Mouse (Mus musculus) G1E (cell line): Measurements from ENCODE around the gene Fuca1. TPM values are rescaled to one million over a fixed set of nuclear protein-coding genes. Genes with fewer than 3 reads are reported as not detected.
A peak's percentile ranks its signal among the peaks of the same experiment; 100 is the strongest.

Experiments
- ATAC-seq: 2 replicates; pipeline ENCODE4 v1.8.0; 2016; ENCODE audit warnings: mild to moderate bottlenecking; ENCODE audit not compliant: insufficient number of reproducible peaks, poor library complexity, low FRiP score, severe bottlenecking; ENCODE audit errors: extremely low read depth
- DNase-seq: peaks from one replicate; pipeline ENCODE4 v3.0.0; 2012; ENCODE audit warnings: low spot score
- H3K27me3 ChIP-seq: 2 replicates; pipeline ENCODE4 v1.6.1; 2012; ENCODE audit warnings: mild to moderate bottlenecking, low read length, inconsistent platforms; ENCODE audit not compliant: insufficient read depth
- H3K36me3 ChIP-seq: replicated peaks from 2 replicates; pipeline ENCODE3; 2012; ENCODE audit warnings: mild to moderate bottlenecking, inconsistent platforms
- H3K4me1 ChIP-seq: 2 replicates; pipeline ENCODE4 v1.6.1; 2012; ENCODE audit warnings: low read depth, low read length, inconsistent platforms, mixed read lengths; ENCODE audit not compliant: insufficient read depth
- H3K4me3 ChIP-seq: 2 replicates; pipeline ENCODE4 v1.5.1; 2012; ENCODE audit warnings: low read depth, mild to moderate bottlenecking, inconsistent platforms, low read length, moderate library complexity, mixed read lengths
- H3K9me3 ChIP-seq: replicated peaks from 2 replicates; pipeline ENCODE4 v1.6.1; 2012; ENCODE audit warnings: inconsistent platforms
- CTCF ChIP-seq: IDR thresholded peaks from 2 replicates; pipeline ENCODE4 v1.5.1; 2012; ENCODE audit warnings: low read depth, low read length, inconsistent platforms, mixed read lengths
- GATA1 ChIP-seq: IDR thresholded peaks from 2 replicates; pipeline ENCODE4 v1.6.1; 2012; ENCODE audit warnings: borderline replicate concordance, low read length, inconsistent platforms, mixed read lengths
- GATA2 ChIP-seq: IDR thresholded peaks from 2 replicates; pipeline ENCODE4 v1.6.1; 2012; ENCODE audit warnings: low read depth, low read length, inconsistent platforms, borderline replicate concordance
- POLR2AphosphoS5 ChIP-seq: IDR thresholded peaks from 2 replicates; pipeline ENCODE4 v1.6.1; 2012; ENCODE audit warnings: low read depth, low read length, inconsistent platforms; ENCODE audit not compliant: insufficient replicate concordance
- TAL1 ChIP-seq: conservative IDR thresholded peaks from 2 replicates; pipeline ENCODE4 v1.6.1; 2012; ENCODE audit warnings: low read depth, low read length, inconsistent platforms, mixed read lengths
- polyA plus RNA-seq: library from polyadenylated mRNA; stranded (reverse); fragments of >175 nt; gene quantifications from 2 replicates; pipeline ENCODE4 v1.2.3, GENCODE M21; 2012
- total RNA-seq, 2 experiments: library from RNA; stranded (forward) in 1 of 2; stranded (reverse) in 1 of 2; fragments of 200-1000 nt in 1 of 2; fragments of >200 nt in 1 of 2; fragmentation: Nextera tagmentation in 1 of 2; gene quantifications; 2 replicates each; pipeline ENCODE4 v1.2.3; 2014 to 2017

The Fuca1 gene
- total and polyA plus RNA-seq, 3 experiments = 13.9 to 149 (median 66.2) TPM

DNA sequence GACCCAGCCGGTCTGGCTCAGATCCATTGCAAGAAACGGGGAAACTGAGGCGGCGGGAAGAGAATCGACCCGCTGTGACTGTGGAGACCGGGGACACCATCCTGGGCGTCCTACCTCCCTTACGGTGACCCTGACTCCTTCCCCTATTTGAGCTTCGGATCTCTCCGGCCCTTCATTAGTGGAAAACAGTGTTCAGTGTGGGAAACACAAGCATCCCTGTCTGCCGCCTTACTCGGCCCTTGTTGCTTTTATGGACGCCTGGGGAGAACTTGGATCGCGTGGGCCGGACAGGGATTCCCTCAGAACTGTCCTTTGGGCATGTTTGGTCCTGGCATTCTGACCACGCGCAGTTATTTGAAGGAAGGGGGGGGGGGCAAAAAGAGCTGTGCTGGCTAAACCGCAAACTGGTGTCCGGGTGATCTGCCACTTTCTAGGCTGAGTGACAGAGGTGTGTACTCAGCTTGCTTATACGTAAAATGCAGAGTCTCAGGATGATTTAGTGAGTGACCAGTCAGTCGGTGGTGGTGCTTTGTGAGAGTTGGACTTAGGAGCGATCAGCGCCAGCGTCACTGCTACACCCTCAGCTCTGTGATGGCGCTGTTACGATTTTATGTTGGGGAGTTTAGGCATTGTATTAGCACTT lies 26.2 kb downstream of the Fuca1 start:
- no peak for ATAC-seq

DNA sequence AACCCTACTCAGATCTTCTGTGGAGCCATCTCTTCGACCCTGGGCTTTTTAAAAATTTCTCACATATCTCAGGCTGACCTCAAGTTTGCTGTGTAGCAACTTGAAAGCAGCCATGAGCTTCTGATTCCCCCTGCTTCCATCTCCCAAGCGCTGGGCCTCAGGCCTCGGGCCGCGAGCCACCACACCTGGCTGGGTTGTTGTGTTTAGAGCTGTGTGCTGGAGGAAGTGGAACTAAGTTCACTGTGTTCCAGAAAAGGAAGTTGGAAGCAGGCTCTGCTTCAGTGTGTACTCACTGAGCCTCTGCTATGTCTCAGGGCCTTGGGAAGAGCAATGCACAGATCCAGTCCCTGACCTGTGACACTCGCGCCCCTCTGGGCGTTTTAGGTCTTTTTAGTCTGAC lies 27.6 kb downstream of the Fuca1 start:
- Histone ChIP-seq H3K9me3 (peaks cover 2% of the 10 kb centered on the region), H3K4me1 (peaks cover 39% of the 10 kb centered on the region), H3K36me3 (peaks cover 52% of the 10 kb centered on the region), H3K4me3 (peak overlapping the region; percentile 36; the same call in 1 of the 2 replicates), H3K27me3 (no peaks in the 10 kb centered on the region)
- DNase-seq = no peak
- TF ChIP-seq POLR2AphosphoS5 (no peak), TAL1 (no peak), CTCF (no peak), GATA1 (no peak)
- no peak for ATAC-seq

More for the DNA sequence above, 26.2 kb downstream of the Fuca1 start:
- TF ChIP-seq POLR2AphosphoS5 (no peak), CTCF (no peak), TAL1 (no peak), GATA2 (no peak), GATA1 (no peak)
- peaks cover 39% of the 10 kb centered on the region for H3K4me1 ChIP-seq
- no peaks in the 10 kb centered on the region for H3K27me3 ChIP-seq
- peaks cover 47% of the 10 kb centered on the region for H3K36me3 ChIP-seq
- peak; percentile 40 for DNase-seq
- H3K9me3 ChIP-seq = peaks cover 2% of the 10 kb centered on the region; the same call in 1 of the 2 replicates
- peak overlapping the region; percentile 92 for H3K4me3 ChIP-seq

DNA sequence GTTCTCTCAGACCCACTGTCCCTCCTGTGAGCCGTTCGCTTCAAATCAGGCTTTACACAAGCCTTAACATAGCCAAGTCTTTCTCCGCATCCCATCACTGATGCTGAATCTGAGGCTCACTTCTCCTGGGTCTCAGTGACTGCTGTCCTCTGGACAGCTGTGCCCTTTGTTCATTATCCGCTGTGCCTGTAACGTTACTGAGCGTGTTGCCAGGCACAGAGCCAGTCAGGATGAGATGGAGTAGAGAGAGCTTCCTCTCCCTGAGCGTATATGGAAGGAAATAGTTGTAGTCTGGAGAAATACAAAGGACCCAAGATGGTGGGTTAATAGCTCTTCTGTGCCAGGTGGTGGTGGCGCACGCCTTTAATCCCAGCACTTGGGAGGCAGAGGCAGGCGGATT lies 28.9 kb downstream of the Fuca1 start:
- Histone ChIP-seq H3K4me1 (peaks cover 41% of the 10 kb centered on the region), H3K4me3 (no peak overlapping the region), H3K36me3 (peaks cover 55% of the 10 kb centered on the region), H3K9me3 (peaks cover 2% of the 10 kb centered on the region), H3K27me3 (no peaks in the 10 kb centered on the region)
- TF ChIP-seq POLR2AphosphoS5 = no peak
- TF ChIP-seq GATA2 = no peak
- no peak for TF ChIP-seq CTCF
- no peak for TF ChIP-seq GATA1
- TF ChIP-seq TAL1 = no peak
- no peak for DNase-seq
- no peak for ATAC-seq

DNA sequence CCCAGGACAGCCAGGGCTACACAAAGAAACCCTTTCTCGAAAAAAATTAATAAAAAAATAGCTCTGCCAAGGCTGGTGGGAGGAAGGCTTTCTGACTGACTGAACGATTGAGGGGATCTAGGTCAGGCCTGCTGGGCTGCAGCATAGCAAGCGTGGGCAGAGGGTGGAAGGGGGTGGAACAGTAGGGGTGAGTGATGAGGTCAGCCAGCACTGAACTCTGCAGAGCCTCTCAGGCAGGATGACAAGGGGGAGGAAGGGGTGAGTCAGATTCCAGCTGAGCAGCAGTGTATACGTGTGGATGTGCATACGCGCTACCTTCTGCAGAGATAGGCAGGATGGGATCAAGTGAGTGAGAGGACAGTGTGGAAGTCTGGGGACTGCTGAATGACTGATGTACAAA lies 29.4 kb downstream of the Fuca1 start:
- Histone ChIP-seq H3K4me1 (peaks cover 44% of the 10 kb centered on the region), H3K36me3 (peaks cover 59% of the 10 kb centered on the region), H3K27me3 (no peaks in the 10 kb centered on the region), H3K9me3 (peaks cover 2% of the 10 kb centered on the region), H3K4me3 (no peak overlapping the region)
- DNase-seq = no peak
- ATAC-seq = no peak
- TF ChIP-seq CTCF = no peak
- TF ChIP-seq POLR2AphosphoS5 = no peak

DNA sequence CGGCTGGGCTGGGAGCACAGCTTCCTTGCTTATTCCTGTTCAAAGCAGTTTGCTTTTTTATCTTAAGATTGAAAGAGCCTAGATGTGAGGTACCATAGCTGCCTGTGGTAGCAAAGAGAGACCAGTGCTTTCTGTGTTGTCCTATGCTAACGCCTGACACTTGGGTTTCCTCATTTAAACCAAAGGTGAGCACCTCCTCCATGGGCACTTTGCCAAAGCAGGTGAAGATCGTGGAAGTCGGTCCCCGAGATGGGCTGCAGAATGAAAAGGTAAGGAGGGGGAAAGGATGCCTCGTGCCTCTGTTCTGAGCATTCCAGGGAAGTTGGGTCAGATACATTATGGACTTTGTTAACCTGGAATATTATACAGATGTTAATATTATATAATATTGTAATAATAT lies 29.8 kb downstream of the Fuca1 start:
- TF ChIP-seq TAL1 (no peak), GATA2 (no peak)
- Histone ChIP-seq H3K9me3 (peaks cover 2% of the 10 kb centered on the region), H3K4me3 (no peak overlapping the region), H3K36me3 (peaks cover 64% of the 10 kb centered on the region), H3K27me3 (no peaks in the 10 kb centered on the region), H3K4me1 (peaks cover 45% of the 10 kb centered on the region)
- ATAC-seq (no peak), DNase-seq (no peak)

DNA sequence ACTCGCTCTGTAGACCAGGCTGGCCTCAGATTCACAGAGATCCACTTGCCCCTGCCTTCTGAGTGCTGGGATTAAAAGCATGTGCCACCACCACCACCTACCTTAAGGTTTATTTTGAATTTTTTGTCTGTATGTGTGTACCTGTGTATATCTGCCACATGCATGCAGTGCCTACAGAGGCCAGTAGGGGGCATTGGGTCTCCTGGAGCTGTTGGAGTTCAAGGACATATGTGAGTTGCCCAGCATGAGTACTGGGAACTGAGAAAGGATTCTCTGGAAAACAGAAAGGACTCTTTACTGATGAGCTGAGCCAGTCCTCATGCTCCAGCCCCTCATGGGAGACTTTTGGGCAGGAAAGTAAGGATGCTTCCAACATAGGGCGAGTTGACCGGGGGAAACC lies 31.0 kb downstream of the Fuca1 start:
- ATAC-seq (no peak), DNase-seq (no peak)
- peaks cover 2% of the 10 kb centered on the region for H3K9me3 ChIP-seq
- peaks cover 37% of the 10 kb centered on the region for H3K4me1 ChIP-seq
- no peaks in the 10 kb centered on the region for H3K27me3 ChIP-seq
- H3K36me3 ChIP-seq = peaks cover 75% of the 10 kb centered on the region
- TF ChIP-seq POLR2AphosphoS5 = no peak
- TF ChIP-seq GATA1 = no peak
- no peak for TF ChIP-seq CTCF
- no peak for TF ChIP-seq GATA2
- TF ChIP-seq TAL1 = no peak
- no peak overlapping the region for H3K4me3 ChIP-seq

DNA sequence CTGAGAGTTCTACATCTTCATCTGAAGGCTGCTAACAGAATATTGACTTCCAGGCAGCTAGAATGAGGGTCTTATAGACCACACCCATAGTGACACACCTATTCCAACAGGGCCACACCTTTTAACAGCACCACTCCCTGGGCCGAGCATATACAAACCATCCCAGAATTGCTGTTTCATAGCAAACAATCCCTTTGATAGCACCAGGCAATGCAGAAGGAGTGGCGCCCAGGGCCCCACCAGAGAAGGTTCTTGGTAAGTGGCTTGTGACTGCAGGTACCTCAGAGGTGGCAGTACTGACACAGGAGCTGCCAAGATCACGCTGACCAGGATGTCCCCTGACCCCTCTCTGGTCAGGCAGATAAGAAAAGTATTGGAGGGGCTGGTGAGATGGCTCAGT lies 32.6 kb downstream of the Fuca1 start:
- DNase-seq = no peak
- peaks cover 85% of the 10 kb centered on the region for H3K36me3 ChIP-seq
- H3K27me3 ChIP-seq = no peaks in the 10 kb centered on the region
- no peak for TF ChIP-seq TAL1
- TF ChIP-seq CTCF = no peak
- TF ChIP-seq GATA2 = no peak
- no peak for TF ChIP-seq GATA1
- no peak for TF ChIP-seq POLR2AphosphoS5
- H3K4me3 ChIP-seq = no peak overlapping the region
- H3K4me1 ChIP-seq = peaks cover 28% of the 10 kb centered on the region
- peaks cover 2% of the 10 kb centered on the region for H3K9me3 ChIP-seq
- no peak for ATAC-seq
